Mouse (Mus musculus) brain, embryonic 18.5 days (tissue): Measurements from ENCODE around the gene Ldlrad3.

Experiments used
- DNase-seq: peaks from one replicate; pipeline ENCODE4 v3.0.0-alpha.2; 2012; ENCODE audit warnings: low read depth, low spot score

The Ldlrad3 gene

GRCm38 (mm10) chr2:102002974-102003775 is 183.0 kb downstream of the Ldlrad3 start:
- DNase-seq, result no peak

GRCm38 (mm10) chr2:102002408-102002973 is 183.7 kb downstream of the Ldlrad3 start:
- no peak for DNase-seq

- DNase-seq, result no peak
Observed at GRCm38 (mm10) chr2:102001661-102002060, 184.5 kb downstream of the Ldlrad3 start.

GRCm38 (mm10) chr2:101998911-101999572 is 187.1 kb downstream of the Ldlrad3 start:
- no peak for DNase-seq

GRCm38 (mm10) chr2:101997013-101997412 is 189.2 kb downstream of the Ldlrad3 start:
- no peak for DNase-seq

GRCm38 (mm10) chr2:101992574-101993310 is 193.4 kb downstream of the Ldlrad3 start:
- DNase-seq, result no peak

GRCm38 (mm10) chr2:101991726-101992125 is 194.5 kb downstream of the Ldlrad3 start:
- no peak for DNase-seq

GRCm38 (mm10) chr2:101986344-101987087 is 199.7 kb downstream of the Ldlrad3 start:
- DNase-seq, result no peak

GRCm38 (mm10) chr2:101983853-101984543 is 202.2 kb downstream of the Ldlrad3 start:
- DNase-seq, result no peak

- no peak for DNase-seq
Observed at GRCm38 (mm10) chr2:101983082-101983852, 202.9 kb downstream of the Ldlrad3 start.

GRCm38 (mm10) chr2:101981964-101982498 is 204.2 kb downstream of the Ldlrad3 start:
- DNase-seq, result no peak

- DNase-seq, result no peak
Observed at GRCm38 (mm10) chr2:101981211-101981610, 205.0 kb downstream of the Ldlrad3 start.

- DNase-seq, result no peak
Observed at GRCm38 (mm10) chr2:101980456-101980947, 205.7 kb downstream of the Ldlrad3 start.

- peak; percentile 67 for DNase-seq
Observed at GRCm38 (mm10) chr2:101978534-101979525, 207.4 kb downstream of the Ldlrad3 start.

GRCm38 (mm10) chr2:101976399-101977064 is 209.7 kb downstream of the Ldlrad3 start:
- DNase-seq, result no peak

GRCm38 (mm10) chr2:101973810-101974209 is 212.4 kb downstream of the Ldlrad3 start:
- DNase-seq, result no peak

- DNase-seq, result no peak
Observed at GRCm38 (mm10) chr2:101967601-101968000, 218.6 kb downstream of the Ldlrad3 start.

- no peak for DNase-seq
Observed at GRCm38 (mm10) chr2:101967152-101967551, 219.0 kb downstream of the Ldlrad3 start.
